Mouse (Mus musculus): Measurements from ENCODE around the gene Afap1. TPM values are rescaled to one million over a fixed set of nuclear protein-coding genes. Genes with fewer than 3 reads are reported as not detected.

The Afap1 gene
- polyA plus RNA-seq, 1 experiment from 2014 or later = 1.3 TPM

DNA sequence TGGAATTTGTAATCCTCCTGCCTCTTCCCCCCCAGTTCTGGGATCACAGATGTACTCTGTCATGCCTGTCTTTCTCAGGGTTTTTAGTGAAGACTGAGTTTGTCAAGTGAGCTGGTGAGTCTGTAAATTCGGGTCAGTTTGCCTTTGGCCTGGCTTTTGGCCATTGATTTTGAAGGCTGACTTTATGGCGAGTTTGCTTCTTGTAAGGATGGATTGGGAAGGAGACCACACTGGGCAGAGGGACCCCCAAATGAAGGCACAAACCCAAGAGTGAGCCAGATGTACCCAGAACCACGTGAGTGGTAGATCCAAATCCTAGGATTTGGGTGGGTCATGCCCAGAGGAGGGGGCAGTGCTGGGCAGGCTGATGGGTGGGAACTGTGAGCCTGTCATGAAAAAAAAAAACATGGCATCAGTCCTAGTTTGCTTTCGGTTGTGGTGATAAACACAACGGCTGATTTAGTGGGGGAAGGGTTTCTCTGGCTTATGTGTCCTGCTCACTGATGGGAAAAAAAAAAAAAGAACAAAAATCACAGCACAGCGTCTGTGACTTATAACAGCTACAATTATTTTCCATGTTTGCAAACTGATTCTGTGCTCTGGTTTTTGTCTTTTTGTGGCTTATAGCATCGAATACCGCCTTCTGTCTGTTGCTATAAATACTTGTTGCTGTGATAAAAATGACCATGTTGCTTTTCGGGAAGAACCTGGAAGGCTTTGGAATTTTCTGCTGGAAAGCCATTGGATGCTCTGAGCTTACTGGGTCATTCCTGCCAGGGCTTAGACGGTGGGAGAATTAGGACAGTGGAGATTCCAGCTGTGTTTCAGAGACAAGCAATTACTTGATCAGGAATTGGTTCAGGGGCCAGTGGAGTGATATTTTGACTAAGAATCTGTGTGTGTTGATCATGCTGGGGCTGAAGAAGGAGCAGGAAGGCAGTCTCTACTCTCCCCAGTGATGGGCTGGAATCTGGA is 45.4 kb downstream of the Afap1 start:
- no peaks in the 10 kb centered on the region for H3K4me1 ChIP-seq (replicated peaks)
- no peak overlapping the region for H3K9ac ChIP-seq
- H3K4me3 ChIP-seq (replicated peaks) = no peak overlapping the region
- ATAC-seq (ENCODE audit: low read depth) (no peak), DNase-seq (no peak)
- H3K27me3 ChIP-seq = no peaks in the 10 kb centered on the region
- no peaks in the 10 kb centered on the region for H3K9me3 ChIP-seq (replicated peaks)
- H3K36me3 ChIP-seq = no peaks in the 10 kb centered on the region
- H3K4me2 ChIP-seq = no peak overlapping the region
- no peak overlapping the region for H3K27ac ChIP-seq
- WGBS (ENCODE audit: insufficient replicate concordance) = 56% methylated on average over 10 of the region's 10 CpGs

DNA sequence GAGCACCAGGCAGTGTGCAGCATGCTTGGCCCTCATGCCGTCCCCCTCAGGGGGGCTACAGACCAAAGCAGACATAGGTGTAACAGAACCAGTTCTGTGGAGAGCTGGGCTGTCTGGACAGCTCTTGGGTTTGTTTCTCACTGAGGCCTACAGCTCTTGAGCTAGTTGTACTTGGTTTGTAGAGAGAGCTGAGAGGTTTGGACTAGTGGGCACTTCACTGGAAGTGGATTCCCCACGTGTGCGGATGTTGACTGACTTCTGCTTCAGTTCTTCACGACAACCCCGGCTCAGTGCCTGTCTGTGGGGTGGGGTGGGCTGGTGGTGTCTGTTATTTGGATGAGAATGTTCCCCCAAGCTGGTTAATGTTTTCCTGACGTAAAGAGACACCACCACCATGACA is 46.8 kb downstream of the Afap1 start:
- H3K36me3 ChIP-seq = no peaks in the 10 kb centered on the region
- no peaks in the 10 kb centered on the region for H3K27me3 ChIP-seq
- H3K4me3 ChIP-seq (replicated peaks) = no peak overlapping the region
- DNase-seq = no peak
- H3K4me2 ChIP-seq = no peak overlapping the region
- no peak for ATAC-seq (ENCODE audit: low read depth)
- no peaks in the 10 kb centered on the region for H3K9me3 ChIP-seq (replicated peaks)
- H3K27ac ChIP-seq = no peak overlapping the region
- H3K4me1 ChIP-seq (replicated peaks) = no peaks in the 10 kb centered on the region
- WGBS (ENCODE audit: insufficient replicate concordance) = 71% methylated on average over 6 of the region's 6 CpGs
- H3K9ac ChIP-seq = no peak overlapping the region

DNA sequence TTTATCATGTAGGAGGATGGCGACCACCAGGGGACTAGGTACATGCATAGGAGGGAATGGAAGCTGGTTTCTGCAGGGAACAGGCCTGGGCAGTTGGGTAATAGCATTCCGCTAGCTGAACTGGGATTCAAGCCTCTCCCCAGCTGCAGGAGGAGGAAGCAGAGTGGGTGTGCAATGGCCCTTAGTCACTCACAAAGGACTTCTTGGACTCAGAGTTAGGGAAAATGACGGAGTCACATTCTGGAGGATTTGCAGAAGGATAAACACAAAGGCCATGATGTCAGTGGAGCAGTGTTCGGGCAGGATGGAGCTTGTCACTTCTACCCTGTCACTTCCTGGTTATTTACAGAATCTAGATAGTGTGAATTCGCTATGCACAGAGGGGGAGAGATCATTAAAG is 50.4 kb downstream of the Afap1 start:
- Histone ChIP-seq H3K27ac (peak overlapping the region; percentile 39; the same call in 1 of the 2 replicates), H3K4me2 (no peak overlapping the region), H3K27me3 (no peaks in the 10 kb centered on the region), H3K4me1 (replicated peaks) (no peaks in the 10 kb centered on the region), H3K36me3 (no peaks in the 10 kb centered on the region), H3K9ac (no peak overlapping the region), H3K9me3 (replicated peaks) (no peaks in the 10 kb centered on the region), H3K4me3 (replicated peaks) (no peak overlapping the region)
- DNase-seq = no peak
- WGBS (ENCODE audit: insufficient replicate concordance) = 67% methylated on average over 5 of the region's 5 CpGs
- no peak for ATAC-seq (ENCODE audit: low read depth)

DNA sequence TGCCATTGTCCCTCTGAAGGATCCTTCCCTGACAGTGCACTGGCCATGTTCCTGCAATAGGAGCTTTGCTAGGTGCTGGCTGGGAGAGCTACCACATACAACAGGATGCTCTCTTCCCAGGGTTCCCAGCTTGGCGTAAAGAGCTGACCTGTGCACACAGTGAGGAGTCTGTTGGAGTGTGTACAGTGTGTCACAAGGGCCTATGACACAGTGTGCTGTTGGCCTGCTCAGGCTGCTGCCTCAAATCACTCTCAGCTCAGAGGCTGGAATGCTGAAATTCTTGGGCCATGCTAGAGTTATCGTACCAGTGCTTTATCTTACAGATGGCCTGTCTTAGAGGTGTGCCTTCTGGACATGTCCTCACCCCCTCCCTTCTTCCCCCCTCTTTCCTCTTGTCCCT is 53.7 kb downstream of the Afap1 start:
- H3K36me3 ChIP-seq = no peaks in the 10 kb centered on the region
- H3K4me1 ChIP-seq (replicated peaks) = no peaks in the 10 kb centered on the region
- H3K27ac ChIP-seq = no peak overlapping the region
- H3K4me3 ChIP-seq (replicated peaks) = no peak overlapping the region
- 78% methylated on average over 2 of the region's 2 CpGs for WGBS (ENCODE audit: insufficient replicate concordance)
- no peak overlapping the region for H3K9ac ChIP-seq
- no peak overlapping the region for H3K4me2 ChIP-seq
- no peaks in the 10 kb centered on the region for H3K9me3 ChIP-seq (replicated peaks)
- DNase-seq (no peak), ATAC-seq (ENCODE audit: low read depth) (no peak)
- H3K27me3 ChIP-seq = no peaks in the 10 kb centered on the region

DNA sequence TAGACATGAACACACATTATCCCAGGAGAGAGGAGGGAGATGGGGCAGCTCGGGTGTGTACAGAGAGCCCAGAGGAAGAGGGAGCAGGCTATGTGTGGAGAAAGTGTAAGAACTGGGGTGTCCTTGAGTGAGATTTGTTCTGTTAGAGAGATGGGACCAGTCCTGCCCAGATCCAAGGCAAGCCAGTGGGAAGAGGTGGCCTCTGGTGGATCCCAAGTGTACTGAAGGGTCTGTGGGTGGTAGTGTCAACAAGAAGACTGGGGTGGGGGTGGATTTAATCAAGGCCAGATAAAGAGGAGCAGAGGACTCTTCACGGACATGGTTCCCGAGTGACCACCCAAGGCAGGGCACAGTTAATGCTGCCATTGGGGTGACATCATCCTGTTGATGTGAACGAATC is 54.3 kb downstream of the Afap1 start:
- H3K9me3 ChIP-seq (replicated peaks) = no peaks in the 10 kb centered on the region

DNA sequence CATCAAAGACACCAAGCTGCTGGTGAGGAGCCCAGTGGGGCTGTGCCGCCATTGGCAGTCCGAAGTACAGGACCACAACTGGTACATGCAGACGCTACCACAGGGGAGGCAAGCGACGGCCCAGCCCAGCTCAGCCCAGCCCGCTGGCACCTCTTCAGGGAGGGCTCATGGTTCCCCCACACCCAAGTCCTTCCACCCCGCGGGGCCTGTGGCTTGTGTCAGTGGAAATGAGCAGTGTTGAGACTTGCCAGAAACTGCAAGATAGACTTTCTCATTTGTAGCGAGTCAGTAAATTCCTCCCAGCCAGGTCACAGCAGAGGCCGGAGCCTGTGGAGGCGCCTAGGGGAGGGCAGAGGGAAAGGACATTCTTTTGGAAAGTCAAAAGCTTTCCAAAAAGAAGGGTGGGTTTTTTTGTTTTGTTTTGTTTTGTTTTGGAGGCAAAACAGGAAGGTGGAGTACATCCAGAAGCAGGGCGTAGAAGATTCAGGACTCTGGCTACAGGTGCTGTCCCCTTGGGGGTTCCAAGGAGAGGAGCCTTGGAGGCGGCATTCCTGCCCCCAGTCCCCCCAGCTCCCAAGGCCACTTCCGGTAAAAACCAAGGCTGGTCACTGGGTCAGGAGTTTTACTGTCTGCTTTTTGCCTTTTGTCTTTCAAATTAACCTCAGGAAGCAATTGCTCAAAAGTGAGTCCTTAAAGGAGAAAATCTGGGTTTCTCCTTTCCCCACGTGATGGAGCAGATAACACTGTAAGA is 55.3 kb downstream of the Afap1 start:
- Histone ChIP-seq H3K4me1 (replicated peaks) (no peaks in the 10 kb centered on the region), H3K27ac (no peak overlapping the region), H3K4me3 (replicated peaks) (no peak overlapping the region), H3K36me3 (no peaks in the 10 kb centered on the region), H3K9me3 (replicated peaks) (no peaks in the 10 kb centered on the region), H3K4me2 (no peak overlapping the region), H3K9ac (no peak overlapping the region), H3K27me3 (no peaks in the 10 kb centered on the region)
- DNase-seq (no peak), ATAC-seq (ENCODE audit: low read depth) (no peak)
- WGBS (ENCODE audit: insufficient replicate concordance) = 64% methylated on average over 15 of the region's 15 CpGs

More for the DNA sequence above, 54.3 kb downstream of the Afap1 start:
- Histone ChIP-seq H3K36me3 (no peaks in the 10 kb centered on the region), H3K27ac (no peak overlapping the region), H3K27me3 (no peaks in the 10 kb centered on the region), H3K9ac (no peak overlapping the region), H3K4me3 (replicated peaks) (no peak overlapping the region), H3K4me1 (replicated peaks) (no peaks in the 10 kb centered on the region), H3K4me2 (no peak overlapping the region)
- WGBS (ENCODE audit: insufficient replicate concordance) = 53% methylated on average over 4 of the region's 4 CpGs
- DNase-seq (no peak), ATAC-seq (ENCODE audit: low read depth) (no peak)

DNA sequence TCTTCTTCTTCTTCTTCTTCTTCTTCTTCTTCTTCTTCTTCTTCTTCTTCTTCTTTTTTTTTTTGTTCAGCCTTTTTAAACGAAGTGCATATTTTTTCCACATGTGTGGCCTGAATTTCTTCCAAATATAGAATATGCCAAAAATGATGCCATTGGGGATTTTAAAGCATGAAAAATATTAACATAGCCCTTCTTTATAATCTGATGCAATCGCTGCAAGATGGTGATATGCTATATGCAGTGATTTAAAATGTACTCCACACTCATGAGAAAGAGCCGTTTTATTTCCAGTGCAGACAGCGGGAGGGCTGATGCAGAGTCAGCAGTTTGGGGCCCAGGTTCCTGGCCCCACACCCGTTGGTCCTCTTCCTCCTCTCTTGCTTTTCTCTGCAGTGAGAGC is 55.9 kb downstream of the Afap1 start:
- H3K9me3 ChIP-seq (replicated peaks) = no peaks in the 10 kb centered on the region

DNA sequence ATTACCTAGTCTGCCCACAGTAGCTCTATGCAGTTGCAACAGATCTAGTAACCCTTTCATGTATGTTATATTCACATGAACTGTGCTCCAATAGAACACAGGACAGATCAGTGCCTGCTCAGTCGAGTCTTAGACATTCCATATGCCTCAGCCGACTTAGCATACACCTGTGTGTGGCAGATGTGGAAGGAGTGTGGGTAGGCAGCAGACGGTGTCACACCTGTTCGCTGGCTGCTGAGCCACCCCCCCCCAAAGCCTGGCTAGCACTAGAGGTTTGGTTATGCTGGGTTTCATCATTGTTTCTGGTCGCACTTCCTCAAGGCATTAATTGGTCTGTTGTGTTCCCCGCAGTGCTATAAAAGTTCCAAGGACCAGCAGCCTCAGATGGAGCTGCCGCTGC is 57.4 kb downstream of the Afap1 start:
- no peak overlapping the region for H3K4me3 ChIP-seq (replicated peaks)
- H3K9ac ChIP-seq = no peak overlapping the region
- H3K4me2 ChIP-seq = no peak overlapping the region
- no peaks in the 10 kb centered on the region for H3K4me1 ChIP-seq (replicated peaks)
- DNase-seq (no peak), ATAC-seq (ENCODE audit: low read depth) (no peak)
- H3K27me3 ChIP-seq = no peaks in the 10 kb centered on the region
- no peak overlapping the region for H3K27ac ChIP-seq
- no peaks in the 10 kb centered on the region for H3K36me3 ChIP-seq
- 66% methylated on average over 7 of the region's 7 CpGs for WGBS (ENCODE audit: insufficient replicate concordance)
- H3K9me3 ChIP-seq (replicated peaks) = no peaks in the 10 kb centered on the region

More for the DNA sequence above, 55.9 kb downstream of the Afap1 start:
- Histone ChIP-seq H3K27ac (no peak overlapping the region), H3K36me3 (no peaks in the 10 kb centered on the region), H3K4me3 (replicated peaks) (no peak overlapping the region), H3K4me1 (replicated peaks) (no peaks in the 10 kb centered on the region), H3K9ac (no peak overlapping the region), H3K27me3 (no peaks in the 10 kb centered on the region), H3K4me2 (no peak overlapping the region)
- DNase-seq = no peak
- no peak for ATAC-seq (ENCODE audit: low read depth)
- WGBS (ENCODE audit: insufficient replicate concordance) = 49% methylated on average over 5 of the region's 5 CpGs

DNA sequence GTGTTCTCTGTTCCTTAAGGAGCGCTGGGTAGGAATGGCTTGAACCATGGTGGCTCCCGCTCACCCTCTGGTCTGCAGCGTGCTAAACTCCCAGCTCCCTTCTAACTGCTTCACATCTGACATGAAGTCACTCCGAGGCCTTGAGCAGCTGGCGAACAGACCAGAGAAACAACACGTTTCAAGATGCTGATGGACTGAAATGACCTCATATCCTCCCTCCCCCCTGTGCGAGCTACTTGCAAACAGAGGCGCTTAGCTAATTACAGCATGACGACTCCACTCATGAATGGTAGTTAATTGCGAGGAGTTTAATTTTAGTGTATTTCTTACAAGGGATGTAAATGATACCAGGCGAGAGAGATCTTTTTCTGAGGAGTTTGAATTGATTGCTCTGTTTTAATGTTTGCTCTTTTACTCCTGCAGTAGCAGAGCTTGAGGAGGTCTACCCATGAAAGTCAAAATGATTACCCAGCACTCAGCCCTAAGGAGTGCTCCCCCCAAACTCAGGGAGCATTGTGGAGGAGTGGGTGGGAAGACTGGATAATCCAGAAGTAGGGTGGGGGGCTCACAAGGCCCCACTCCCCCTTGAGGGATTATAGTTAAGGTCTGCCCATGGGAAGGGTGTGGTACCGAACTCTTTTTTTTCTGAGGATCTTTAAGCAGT is 61.1 kb downstream of the Afap1 start:
- Histone ChIP-seq H3K9ac (no peak overlapping the region), H3K4me2 (no peak overlapping the region), H3K9me3 (replicated peaks) (no peaks in the 10 kb centered on the region), H3K4me1 (replicated peaks) (no peaks in the 10 kb centered on the region), H3K4me3 (replicated peaks) (no peak overlapping the region), H3K36me3 (no peaks in the 10 kb centered on the region), H3K27ac (no peak overlapping the region), H3K27me3 (no peaks in the 10 kb centered on the region)
- 68% methylated on average over 12 of the region's 12 CpGs for WGBS (ENCODE audit: insufficient replicate concordance)
- DNase-seq = no peak
- no peak for ATAC-seq (ENCODE audit: low read depth)

DNA sequence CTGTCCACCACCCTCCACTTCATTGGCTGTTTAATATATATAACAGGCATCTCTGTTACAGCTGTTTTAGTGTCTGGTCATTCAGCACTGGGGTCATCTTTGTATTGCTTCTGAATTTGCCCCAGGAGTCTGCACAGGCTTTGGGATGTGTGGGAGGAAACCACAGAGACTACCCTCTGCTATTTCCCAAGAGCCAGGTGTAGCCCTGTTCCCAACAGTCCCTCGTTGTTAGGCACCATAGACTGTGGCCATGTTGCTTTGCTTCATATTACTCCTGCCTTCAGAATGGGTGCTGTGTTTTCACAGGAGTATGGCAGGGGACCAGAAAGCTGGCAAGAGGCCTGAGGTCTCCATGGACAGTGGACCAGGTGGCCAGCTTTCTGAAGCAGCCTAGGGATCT is 63.1 kb downstream of the Afap1 start:
- WGBS (ENCODE audit: insufficient replicate concordance) = 62% methylated on average over 1 of the region's 1 CpGs
- H3K4me2 ChIP-seq = no peak overlapping the region
- H3K4me1 ChIP-seq (replicated peaks) = no peaks in the 10 kb centered on the region
- ATAC-seq (ENCODE audit: low read depth) (no peak), DNase-seq (no peak)
- no peak overlapping the region for H3K9ac ChIP-seq
- H3K4me3 ChIP-seq (replicated peaks) = no peak overlapping the region
- H3K27ac ChIP-seq = no peak overlapping the region
- H3K36me3 ChIP-seq = no peaks in the 10 kb centered on the region
- no peaks in the 10 kb centered on the region for H3K27me3 ChIP-seq
- H3K9me3 ChIP-seq (replicated peaks) = no peaks in the 10 kb centered on the region

DNA sequence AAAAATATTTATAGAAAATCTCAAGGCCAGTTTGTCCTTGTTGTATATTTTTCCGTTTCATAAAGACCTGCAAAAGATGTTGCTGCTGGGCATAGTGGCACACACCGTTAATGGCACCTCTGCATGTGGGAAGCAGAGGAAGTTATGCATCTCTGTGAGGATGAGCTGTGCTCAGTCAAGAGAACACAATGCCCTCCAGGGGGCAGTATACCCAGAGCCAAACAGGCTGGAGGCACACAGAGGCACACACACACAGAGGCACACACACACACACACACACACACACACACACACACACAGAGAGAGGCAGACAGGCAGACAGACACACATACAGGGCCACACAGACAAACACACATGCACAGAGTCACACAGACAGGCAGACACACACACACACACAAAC is 65.6 kb downstream of the Afap1 start:
- no peaks in the 10 kb centered on the region for H3K27me3 ChIP-seq
- H3K4me3 ChIP-seq (replicated peaks) = no peak overlapping the region
- no peak for DNase-seq
- no peak overlapping the region for H3K4me2 ChIP-seq
- no peak for ATAC-seq (ENCODE audit: low read depth)
- no peak overlapping the region for H3K9ac ChIP-seq
- 61% methylated on average over 2 of the region's 2 CpGs for WGBS (ENCODE audit: insufficient replicate concordance)
- no peaks in the 10 kb centered on the region for H3K36me3 ChIP-seq
- H3K27ac ChIP-seq = no peak overlapping the region
- H3K4me1 ChIP-seq (replicated peaks) = no peaks in the 10 kb centered on the region
- H3K9me3 ChIP-seq (replicated peaks) = no peaks in the 10 kb centered on the region
